In the genomic region with DNA sequence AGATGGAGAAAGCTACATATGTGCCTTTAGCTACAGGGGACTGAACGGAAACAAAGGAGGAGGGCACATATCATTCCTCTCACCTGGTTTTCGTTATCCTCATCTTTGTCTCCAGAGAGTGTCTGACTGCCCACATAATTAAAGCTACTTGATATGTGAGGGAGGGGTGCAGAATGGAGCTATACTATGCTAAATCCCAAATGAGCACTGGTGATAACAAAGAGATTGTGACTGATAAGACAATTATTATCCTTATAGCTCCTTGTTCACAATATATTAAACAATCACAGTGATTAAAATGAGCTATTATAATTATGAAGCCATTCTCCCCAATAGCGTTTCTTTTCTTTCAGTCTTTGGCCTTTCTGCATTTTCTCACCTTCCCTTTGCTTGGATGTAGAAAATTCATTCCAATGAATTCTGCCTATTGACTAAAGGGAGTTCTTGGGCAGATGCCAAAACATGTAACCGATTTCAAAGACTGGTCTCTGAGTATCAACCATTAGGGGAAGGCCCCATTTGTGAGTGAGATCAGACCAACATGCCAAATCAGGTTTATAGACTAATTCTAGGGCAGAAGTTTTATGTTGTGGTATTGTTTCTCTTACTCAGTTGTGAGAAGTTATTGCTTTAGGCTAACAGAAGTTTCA, we compare ENCODE assay signal across 20 mouse cellular contexts.
A peak's percentile ranks its signal among the peaks of the same experiment; 100 is the strongest.
DNase-seq lines count a peak whose midpoint lies in the region; ATAC-seq and TF ChIP-seq lines count a peak whose summit lies in the region.
"Had no signal": no experiment of that assay in that cellular context is flagged by ENCODE, and none has a peak within 500 bp of the region (broad histone marks: within the 10 kb centered on the region; RNA-seq: fewer than 3 reads in every experiment).

No protein-coding gene starts in this region.

- H3K4me2 ChIP-seq in forebrain, embryonic 13.5 days = no peak overlapping the region
- no peak overlapping the region for H3K4me2 ChIP-seq in forebrain, embryonic 11.5 days (ENCODE audit: low read depth, low read length, severe bottlenecking)
- no peak overlapping the region for H3K4me2 ChIP-seq in hindbrain, embryonic 14.5 days (replicated peaks)
- no peak overlapping the region for H3K4me2 ChIP-seq in hindbrain, embryonic 11.5 days (replicated peaks; ENCODE audit: low read depth, low read length)
- H3K4me2 ChIP-seq in midbrain, embryonic 16.5 days (ENCODE audit: low read length) = no peak overlapping the region
- no peak overlapping the region for H3K4me2 ChIP-seq in forebrain, postnatal 0 days (ENCODE audit: low read depth)
- H3K4me2 ChIP-seq: heart, embryonic 12.5 days; hindbrain, embryonic 12.5 days had no signal

- DNase-seq in forebrain, embryonic 11.5 days (ENCODE audit: low spot score) = no peak
- DNase-seq in hindbrain, embryonic 14.5 days (ENCODE audit: low spot score) = no peak
- DNase-seq in hindbrain, embryonic 11.5 days (ENCODE audit: low spot score) = no peak
- DNase-seq in midbrain, embryonic 10.5 days (ENCODE audit: low spot score) = no peak
- DNase-seq in forebrain, postnatal 0 days = peak; percentile 31
- no peak for DNase-seq in layer of hippocampus, postnatal 25 days (ENCODE audit: extremely low spot score in 1 of 2, low spot score in 1 of 2)
- DNase-seq: adrenal gland, adult 2 months; adrenal gland, postnatal 25 days; cerebellum, adult 2 months; embryo, embryonic 11 days; gastrocnemius, postnatal 25 days; kidney, adult 8-10 months had no signal

- H3K9ac ChIP-seq in forebrain, embryonic 13.5 days = no peak overlapping the region
- no peak overlapping the region for H3K9ac ChIP-seq in forebrain, embryonic 11.5 days (ENCODE audit: low read length)
- H3K9ac ChIP-seq in hindbrain, embryonic 14.5 days = no peak overlapping the region
- no peak overlapping the region for H3K9ac ChIP-seq in hindbrain, embryonic 11.5 days (ENCODE audit: low read depth, low read length)
- no peak overlapping the region for H3K9ac ChIP-seq in midbrain, embryonic 16.5 days (ENCODE audit: low read depth, low read length)
- H3K9ac ChIP-seq in forebrain, postnatal 0 days = no peak overlapping the region
- H3K9ac ChIP-seq: heart, embryonic 12.5 days; hindbrain, embryonic 12.5 days had no signal

- H3K27me3 ChIP-seq in forebrain, embryonic 13.5 days = no peaks in the 10 kb centered on the region
- no peaks in the 10 kb centered on the region for H3K27me3 ChIP-seq in forebrain, embryonic 11.5 days (ENCODE audit: control insufficient read depth, insufficient read depth, low read length)
- no peaks in the 10 kb centered on the region for H3K27me3 ChIP-seq in hindbrain, embryonic 14.5 days (ENCODE audit: control insufficient read depth, insufficient read depth, low read length)
- no peaks in the 10 kb centered on the region for H3K27me3 ChIP-seq in hindbrain, embryonic 11.5 days (ENCODE audit: control insufficient read depth, insufficient read depth, low read length)
- no peaks in the 10 kb centered on the region for H3K27me3 ChIP-seq in midbrain, embryonic 16.5 days (ENCODE audit: control insufficient read depth, insufficient read depth, low read depth, low read length)
- H3K27me3 ChIP-seq in midbrain, embryonic 10.5 days (ENCODE audit: low read depth, poor library complexity, severe bottlenecking) = no peaks in the 10 kb centered on the region
- H3K27me3 ChIP-seq in forebrain, postnatal 0 days (ENCODE audit: insufficient read depth, low read length) = no peaks in the 10 kb centered on the region
- H3K27me3 ChIP-seq: CH12.LX; heart, embryonic 12.5 days; hindbrain, embryonic 12.5 days; Patski had no signal

- TF ChIP-seq CTCF in forebrain, postnatal 0 days (IDR thresholded peaks at IDR 0.05; ENCODE audit: low read depth) = no peak

- no peaks in the 10 kb centered on the region for H3K36me3 ChIP-seq in forebrain, embryonic 13.5 days (ENCODE audit: poor library complexity, severe bottlenecking)
- no peaks in the 10 kb centered on the region for H3K36me3 ChIP-seq in forebrain, embryonic 11.5 days (ENCODE audit: control insufficient read depth, insufficient read depth, low read length)
- no peaks in the 10 kb centered on the region for H3K36me3 ChIP-seq in hindbrain, embryonic 14.5 days (replicated peaks; ENCODE audit: control insufficient read depth, insufficient read depth)
- no peaks in the 10 kb centered on the region for H3K36me3 ChIP-seq in hindbrain, embryonic 11.5 days (ENCODE audit: control insufficient read depth, insufficient read depth, low read length)
- H3K36me3 ChIP-seq in midbrain, embryonic 16.5 days (ENCODE audit: control insufficient read depth, insufficient read depth, low read length) = no peaks in the 10 kb centered on the region
- no peaks in the 10 kb centered on the region for H3K36me3 ChIP-seq in midbrain, embryonic 10.5 days
- no peaks in the 10 kb centered on the region for H3K36me3 ChIP-seq in forebrain, postnatal 0 days (ENCODE audit: insufficient read depth)
- H3K36me3 ChIP-seq: heart, embryonic 12.5 days; hindbrain, embryonic 12.5 days had no signal

- H3K4me3 ChIP-seq in forebrain, embryonic 13.5 days = no peak overlapping the region
- H3K4me3 ChIP-seq in forebrain, embryonic 11.5 days (ENCODE audit: low read depth, low read length) = no peak overlapping the region
- H3K4me3 ChIP-seq in hindbrain, embryonic 14.5 days (replicated peaks; ENCODE audit: low read length) = no peak overlapping the region
- no peak overlapping the region for H3K4me3 ChIP-seq in hindbrain, embryonic 11.5 days (ENCODE audit: low read depth, low read length)
- no peak overlapping the region for H3K4me3 ChIP-seq in midbrain, embryonic 16.5 days (ENCODE audit: low read depth, low read length)
- no peak overlapping the region for H3K4me3 ChIP-seq in midbrain, embryonic 10.5 days
- H3K4me3 ChIP-seq in forebrain, postnatal 0 days (ENCODE audit: low read depth, low read length) = no peak overlapping the region
- H3K4me3 ChIP-seq: heart, embryonic 12.5 days; hindbrain, embryonic 12.5 days had no signal

- no peaks in the 10 kb centered on the region for H3K9me3 ChIP-seq in forebrain, embryonic 13.5 days (replicated peaks)
- H3K9me3 ChIP-seq in forebrain, embryonic 11.5 days (ENCODE audit: control insufficient read depth, low read length) = no peaks in the 10 kb centered on the region
- H3K9me3 ChIP-seq in hindbrain, embryonic 14.5 days (ENCODE audit: control insufficient read depth, low read length) = no peaks in the 10 kb centered on the region
- no peaks in the 10 kb centered on the region for H3K9me3 ChIP-seq in hindbrain, embryonic 11.5 days (ENCODE audit: control insufficient read depth, low read length)
- no peaks in the 10 kb centered on the region for H3K9me3 ChIP-seq in midbrain, embryonic 16.5 days (replicated peaks; ENCODE audit: control insufficient read depth, low read length, poor library complexity, severe bottlenecking)
- no peaks in the 10 kb centered on the region for H3K9me3 ChIP-seq in midbrain, embryonic 10.5 days (replicated peaks)
- no peaks in the 10 kb centered on the region for H3K9me3 ChIP-seq in forebrain, postnatal 0 days (ENCODE audit: low read length)
- H3K9me3 ChIP-seq: heart, embryonic 12.5 days; hindbrain, embryonic 12.5 days had no signal

- H3K27ac ChIP-seq in forebrain, embryonic 13.5 days = no peak overlapping the region; the same call in 1 of the 2 replicates
- no peak overlapping the region for H3K27ac ChIP-seq in forebrain, embryonic 11.5 days (ENCODE audit: low read depth, low read length)
- peak overlapping the region; percentile 59 for H3K27ac ChIP-seq in hindbrain, embryonic 14.5 days
- H3K27ac ChIP-seq in hindbrain, embryonic 11.5 days (ENCODE audit: low read depth, low read length) = no peak overlapping the region
- 0 out of 2 replicates have a peak overlapping the region, but pooled peaks have one; percentile 38 for H3K27ac ChIP-seq in midbrain, embryonic 16.5 days (ENCODE audit: low read length)
- no peak overlapping the region for H3K27ac ChIP-seq in midbrain, embryonic 10.5 days (replicated peaks)
- H3K27ac ChIP-seq in forebrain, postnatal 0 days (ENCODE audit: low read depth, low read length) = peak overlapping the region; percentile 24; the same call in 1 of the 2 replicates
- H3K27ac ChIP-seq: hindbrain, embryonic 12.5 days had no signal

- 0 out of 2 replicates have a peak, but pooled peaks cover 6% of the 10 kb centered on the region for H3K4me1 ChIP-seq in forebrain, embryonic 13.5 days
- no peaks in the 10 kb centered on the region for H3K4me1 ChIP-seq in forebrain, embryonic 11.5 days (replicated peaks; ENCODE audit: control insufficient read depth, insufficient read depth, low read length)
- H3K4me1 ChIP-seq in hindbrain, embryonic 14.5 days (replicated peaks; ENCODE audit: control insufficient read depth, insufficient read depth, low read length) = peaks cover 5% of the 10 kb centered on the region; the same call in 1 of the 2 replicates
- H3K4me1 ChIP-seq in hindbrain, embryonic 11.5 days (replicated peaks; ENCODE audit: control insufficient read depth, insufficient read depth, low read length) = no peaks in the 10 kb centered on the region
- no peaks in the 10 kb centered on the region for H3K4me1 ChIP-seq in midbrain, embryonic 16.5 days (ENCODE audit: control insufficient read depth, insufficient read depth, low read length)
- H3K4me1 ChIP-seq in midbrain, embryonic 10.5 days = no peaks in the 10 kb centered on the region
- no peaks in the 10 kb centered on the region; the same call in 1 of the 2 replicates for H3K4me1 ChIP-seq in forebrain, postnatal 0 days (ENCODE audit: insufficient read depth)
- H3K4me1 ChIP-seq: heart, embryonic 12.5 days; hindbrain, embryonic 12.5 days had no signal

- WGBS in forebrain, embryonic 13.5 days = 45% methylated on average over 4 of the region's 4 CpGs
- 74% methylated on average over 4 of the region's 4 CpGs for WGBS in forebrain, embryonic 11.5 days
- WGBS in hindbrain, embryonic 14.5 days = 43% methylated on average over 4 of the region's 4 CpGs
- WGBS in hindbrain, embryonic 11.5 days = 67% methylated on average over 4 of the region's 4 CpGs
- WGBS in midbrain, embryonic 16.5 days = 48% methylated on average over 4 of the region's 4 CpGs
- 82% methylated on average over 4 of the region's 4 CpGs for WGBS in midbrain, embryonic 10.5 days
- 29% methylated on average over 4 of the region's 4 CpGs for WGBS in forebrain, postnatal 0 days

- peak; percentile 53; the same call in 1 of the 2 replicates for ATAC-seq in forebrain, embryonic 13.5 days
- no peak for ATAC-seq in forebrain, embryonic 11.5 days (replicated peaks; ENCODE audit: low FRiP score)
- ATAC-seq in hindbrain, embryonic 14.5 days (ENCODE audit: low FRiP score) = no peak
- ATAC-seq in hindbrain, embryonic 11.5 days (ENCODE audit: low FRiP score) = no peak
- ATAC-seq in midbrain, embryonic 16.5 days = peak; percentile 60; the same call in 1 of the 2 replicates
- ATAC-seq in forebrain, postnatal 0 days = no peak
- ATAC-seq: inflammation-experienced regulatory T-cells, adult 6 months; intestine, postnatal 0 days; Patski had no signal

Comparison
In these comparisons a context has a peak if more than half of its experiments do, and no peak if none do; other contexts are left out.
1. ATAC-seq: peak in forebrain, embryonic 13.5 days (single experiment) and midbrain, embryonic 16.5 days (single experiment); none in forebrain, embryonic 11.5 days (single experiment), hindbrain, embryonic 14.5 days (single experiment), hindbrain, embryonic 11.5 days (single experiment) and forebrain, postnatal 0 days (single experiment).
2. H3K27ac ChIP-seq: peak in hindbrain, embryonic 14.5 days (single experiment), midbrain, embryonic 16.5 days (single experiment) and forebrain, postnatal 0 days (single experiment); none in forebrain, embryonic 13.5 days (single experiment), forebrain, embryonic 11.5 days (single experiment), hindbrain, embryonic 11.5 days (single experiment) and midbrain, embryonic 10.5 days (single experiment).